Mouse (Mus musculus) heart, embryonic 14.5 days (tissue): ENCODE data around the gene Fkbp9. TPM values are rescaled to one million over a fixed set of nuclear protein-coding genes. Genes with fewer than 3 reads are reported as not detected.

Experiments used
- ATAC-seq: fragments of 200-750 bp; cut with Nextera tagmentation; 2 replicates; pipeline ENCODE4 v1.8.0; 2017; ENCODE audit warnings: low read depth, moderate TSS enrichment; ENCODE audit not compliant: insufficient number of reproducible peaks, insufficient read depth, low FRiP score
- H3K27ac ChIP-seq, 2 experiments: fragments of 200-500 bp in 1 of 2; fragments of 300-500 bp in 1 of 2; sonication (generic) in 1 of 2; replicated peaks in 1 of 2; 2 replicates each; pipeline ENCODE4 v1.5.1; 2012 to 2014; ENCODE audit warnings: low read depth in 2 of 2, low read length in 2 of 2, control low read depth in 1 of 2, mild to moderate bottlenecking in 1 of 2, mixed read lengths in 1 of 2; ENCODE audit not compliant: control insufficient read depth in 1 of 2, insufficient read depth in 1 of 2
- H3K27me3 ChIP-seq: fragments of 300-500 bp; sonication (generic); 2 replicates; pipeline ENCODE4 v1.6.1; 2014; ENCODE audit warnings: mild to moderate bottlenecking, low read length, control low read depth; ENCODE audit not compliant: control insufficient read depth, insufficient read depth
- H3K36me3 ChIP-seq: fragments of 300-500 bp; sonication (generic); 2 replicates; pipeline ENCODE4 v1.6.1; 2014; ENCODE audit warnings: mild to moderate bottlenecking, control low read depth, low read length, mixed read lengths; ENCODE audit not compliant: control insufficient read depth, insufficient read depth
- H3K4me1 ChIP-seq, 2 experiments: fragments of 200-500 bp in 1 of 2; fragments of 300-500 bp in 1 of 2; sonication (generic) in 1 of 2; 2 replicates each; pipeline ENCODE4 v1.6.1; 2012 to 2014; ENCODE audit warnings: low read length in 2 of 2, control low read depth in 1 of 2, mixed read lengths in 1 of 2; ENCODE audit not compliant: control insufficient read depth in 2 of 2, insufficient read depth in 2 of 2
- H3K4me2 ChIP-seq: fragments of 300-500 bp; sonication (generic); 2 replicates; pipeline ENCODE4 v1.6.1; 2014; ENCODE audit warnings: mild to moderate bottlenecking, low read length
- H3K4me3 ChIP-seq, 2 experiments: fragments of 200-500 bp in 1 of 2; fragments of 300-500 bp in 1 of 2; sonication (generic) in 1 of 2; 2 replicates each; pipeline ENCODE4 v1.5.1; 2012 to 2014; ENCODE audit warnings: low read length in 2 of 2, mild to moderate bottlenecking in 2 of 2, control low read depth in 1 of 2, low read depth in 1 of 2, moderate library complexity in 1 of 2; ENCODE audit not compliant: control insufficient read depth in 1 of 2, insufficient read depth in 1 of 2
- H3K9ac ChIP-seq: fragments of 300-500 bp; sonication (generic); 2 replicates; pipeline ENCODE4 v1.6.1; 2014; ENCODE audit warnings: mild to moderate bottlenecking, low read length
- H3K9me3 ChIP-seq: fragments of 300-500 bp; sonication (generic); 2 replicates; pipeline ENCODE4 v1.6.1; 2016; ENCODE audit warnings: low read length, control low read depth; ENCODE audit not compliant: control insufficient read depth
- WGBS: fragments of 180-500 bp; shearing (Covaris S2); extraction: QIAGEN DNeasy Blood & Tissue Kit; methylation state at CpG from one replicate; pipeline ENCODE4 v1.1.7; 2014; 5-methylcytosine and 5-hydroxymethylcytosine counted together
- polyA plus RNA-seq: library from polyadenylated mRNA; unstranded; fragments of >200 nt; fragmentation: Nextera tagmentation; extraction: Ambion mirVana; gene quantifications from 2 replicates; pipeline ENCODE4 v1.2.1, GENCODE M21; 2014

Gene Fkbp9
- polyA plus RNA-seq, 1 experiment from 2014 or later, result 147 TPM

GRCm38 (mm10) chr6:56837621-56838020 is 5.8 kb downstream of the Fkbp9 start:
- no peaks in the 10 kb centered on the region for H3K27me3 ChIP-seq
- H3K9ac ChIP-seq, result no peak overlapping the region
- peaks cover 42% of the 10 kb centered on the region for H3K36me3 ChIP-seq
- WGBS, result 77% methylated on average over 3 of the region's 3 CpGs
- H3K27ac ChIP-seq, result no peak overlapping the region
- no peak for ATAC-seq
- no peak overlapping the region for H3K4me3 ChIP-seq
- no peaks in the 10 kb centered on the region for H3K9me3 ChIP-seq
- peaks cover 0 to 3% of the 10 kb centered on the region in 2 experiments; a peak in 2 of 4 replicates for H3K4me1 ChIP-seq
- no peak overlapping the region for H3K4me2 ChIP-seq

GRCm38 (mm10) chr6:56843229-56843628 is 11.4 kb downstream of the Fkbp9 start:
- no peak overlapping the region for H3K4me2 ChIP-seq
- no peak overlapping the region for H3K9ac ChIP-seq
- WGBS, result 81% methylated on average over 3 of the region's 3 CpGs
- H3K36me3 ChIP-seq, result peaks cover 20% of the 10 kb centered on the region
- H3K4me3 ChIP-seq, result no peak overlapping the region
- no peak overlapping the region for H3K27ac ChIP-seq
- H3K4me1 ChIP-seq, result peaks cover 0 to 2% of the 10 kb centered on the region in 2 experiments; a peak in 2 of 4 replicates
- no peak for ATAC-seq
- H3K9me3 ChIP-seq, result no peaks in the 10 kb centered on the region
- H3K27me3 ChIP-seq, result no peaks in the 10 kb centered on the region

- WGBS, result 62% methylated on average over 2 of the region's 2 CpGs
- Histone ChIP-seq H3K4me2 (no peak overlapping the region), H3K9me3 (no peaks in the 10 kb centered on the region), H3K4me1 (peaks cover 0 to 13% of the 10 kb centered on the region in 2 experiments; a peak in 2 of 4 replicates), H3K4me3 (no peak overlapping the region), H3K27ac (no peak overlapping the region), H3K9ac (no peak overlapping the region), H3K36me3 (peaks cover 20% of the 10 kb centered on the region), H3K27me3 (no peaks in the 10 kb centered on the region)
- ATAC-seq, result no peak
These were observed 12.5 kb downstream of the Fkbp9 start for GRCm38 (mm10) chr6:56844365-56844764.

GRCm38 (mm10) chr6:56848974-56849373 is 17.1 kb downstream of the Fkbp9 start:
- 78% methylated on average over 3 of the region's 3 CpGs for WGBS
- Histone ChIP-seq H3K27ac (no peak overlapping the region), H3K9ac (no peak overlapping the region), H3K4me3 (no peak overlapping the region), H3K4me1 (peaks cover 0 to 17% of the 10 kb centered on the region in 2 experiments; a peak in 2 of 4 replicates), H3K27me3 (no peaks in the 10 kb centered on the region), H3K4me2 (no peak overlapping the region), H3K9me3 (no peaks in the 10 kb centered on the region), H3K36me3 (peaks cover 33% of the 10 kb centered on the region)
- ATAC-seq, result no peak

- no peak overlapping the region for H3K27ac ChIP-seq
- WGBS, result 58% methylated on average over 7 of the region's 7 CpGs
- peaks cover 0 to 17% of the 10 kb centered on the region in 2 experiments; a peak in 2 of 4 replicates for H3K4me1 ChIP-seq
- no peaks in the 10 kb centered on the region for H3K9me3 ChIP-seq
- H3K4me3 ChIP-seq, result no peak overlapping the region
- H3K36me3 ChIP-seq, result peaks cover 43% of the 10 kb centered on the region
- ATAC-seq, result no peak
- no peak overlapping the region for H3K4me2 ChIP-seq
- H3K27me3 ChIP-seq, result no peaks in the 10 kb centered on the region
- no peak overlapping the region for H3K9ac ChIP-seq
These were observed 18.5 kb downstream of the Fkbp9 start for GRCm38 (mm10) chr6:56850315-56850714.

- Histone ChIP-seq H3K4me3 (no peak overlapping the region), H3K4me2 (no peak overlapping the region), H3K4me1 (peaks cover 0 to 4% of the 10 kb centered on the region in 2 experiments; a peak in 1 of 4 replicates), H3K36me3 (peaks cover 60% of the 10 kb centered on the region), H3K27ac (no peak overlapping the region), H3K9ac (no peak overlapping the region), H3K27me3 (no peaks in the 10 kb centered on the region), H3K9me3 (no peaks in the 10 kb centered on the region)
- ATAC-seq, result no peak
- WGBS, result 93% methylated on average over 8 of the region's 8 CpGs
These were observed 22.9 kb downstream of the Fkbp9 start for GRCm38 (mm10) chr6:56854803-56855202.

- Histone ChIP-seq H3K27me3 (no peaks in the 10 kb centered on the region), H3K4me3 (no peak overlapping the region), H3K4me1 (no peaks in the 10 kb centered on the region; a peak in 1 of 4 replicates), H3K27ac (no peak overlapping the region), H3K9ac (no peak overlapping the region), H3K4me2 (no peak overlapping the region), H3K9me3 (no peaks in the 10 kb centered on the region), H3K36me3 (peaks cover 58% of the 10 kb centered on the region)
- ATAC-seq, result no peak
- WGBS, result 75% methylated on average over 5 of the region's 5 CpGs
These were observed 24.9 kb downstream of the Fkbp9 start for GRCm38 (mm10) chr6:56856748-56857147.

- 81% methylated on average over 8 of the region's 8 CpGs for WGBS
- H3K4me3 ChIP-seq, result no peak overlapping the region
- no peaks in the 10 kb centered on the region for H3K9me3 ChIP-seq
- no peaks in the 10 kb centered on the region; a peak in 1 of 4 replicates for H3K4me1 ChIP-seq
- H3K4me2 ChIP-seq, result no peak overlapping the region
- no peaks in the 10 kb centered on the region for H3K27me3 ChIP-seq
- ATAC-seq, result no peak
- 0 out of 4 replicates have a peak overlapping the region, but pooled peaks of 1 of the 2 experiments have one; percentile 14 for H3K27ac ChIP-seq
- no peak overlapping the region for H3K9ac ChIP-seq
- H3K36me3 ChIP-seq, result peaks cover 51% of the 10 kb centered on the region
These were observed 28.5 kb downstream of the Fkbp9 start for GRCm38 (mm10) chr6:56860205-56860848.
